Mouse (Mus musculus) CH12.LX (cell line): ENCODE results near the gene Sez6l2. TPM values are rescaled to one million over a fixed set of nuclear protein-coding genes. Genes with fewer than 3 reads are reported as not detected.

Experiments
- DNase-seq: peaks from one replicate; pipeline ENCODE4 v3.0.0-alpha.2; 2013; ENCODE audit errors: extremely low read depth
- H3K27ac ChIP-seq: 2 replicates; pipeline ENCODE4 v1.5.1; 2012; ENCODE audit warnings: low read depth, mild to moderate bottlenecking, control low read depth, moderate library complexity; ENCODE audit not compliant: insufficient read depth
- H3K27me3 ChIP-seq: replicated peaks from 2 replicates; pipeline ENCODE3; 2012; ENCODE audit warnings: inconsistent platforms
- H3K36me3 ChIP-seq, 2 experiments: replicated peaks in 1 of 2; 2 replicates each; pipeline versions ENCODE3 to v1.6.1; 2012; ENCODE audit warnings: inconsistent platforms in 1 of 2, low read length in 1 of 2, mild to moderate bottlenecking in 1 of 2, mixed read lengths in 1 of 2, moderate library complexity in 1 of 2; ENCODE audit not compliant: control insufficient read depth in 1 of 2, insufficient read depth in 1 of 2
- H3K4me1 ChIP-seq, 2 experiments: 2 replicates each; pipeline ENCODE4 v1.6.1; 2012; ENCODE audit warnings: inconsistent platforms in 1 of 2, moderate library complexity in 1 of 2; ENCODE audit not compliant: insufficient read depth in 2 of 2, control insufficient read depth in 1 of 2
- H3K4me2 ChIP-seq: 2 replicates; pipeline ENCODE4 v1.6.1; 2012; ENCODE audit warnings: low read depth, mild to moderate bottlenecking, control low read depth; ENCODE audit not compliant: poor library complexity, insufficient read depth, severe bottlenecking
- H3K4me3 ChIP-seq, 3 experiments: fragments of 150-350 bp in 1 of 3; sonication (generic) in 1 of 3; replicated peaks in 1 of 3; 2 replicates each; pipeline versions ENCODE3 to v1.5.1; 2011 to 2012; ENCODE audit warnings: low read depth in 2 of 3, low read length in 2 of 3, mild to moderate bottlenecking in 2 of 3, moderate library complexity in 2 of 3, control low read depth in 1 of 3, improper control_type of control experiment in 1 of 3, inconsistent platforms in 1 of 3, mixed read lengths in 1 of 3; ENCODE audit not compliant: poor library complexity in 1 of 3
- H3K79me2 ChIP-seq: replicated peaks from 2 replicates; pipeline ENCODE4 v1.6.1; 2012; ENCODE audit warnings: mild to moderate bottlenecking, moderate library complexity; ENCODE audit not compliant: control insufficient read depth, poor library complexity, insufficient read depth, severe bottlenecking; ENCODE audit errors: extremely low read depth
- H3K9ac ChIP-seq: 2 replicates; pipeline ENCODE4 v1.6.1; 2012; ENCODE audit warnings: low read depth, mild to moderate bottlenecking, control low read depth, moderate library complexity; ENCODE audit not compliant: insufficient read depth
- H3K9me3 ChIP-seq: replicated peaks from 2 replicates; pipeline ENCODE3; 2012; ENCODE audit warnings: low read length, inconsistent platforms, mixed read lengths
- CHD1 ChIP-seq: IDR thresholded peaks from 2 replicates; pipeline ENCODE4 v1.6.1; 2012; ENCODE audit warnings: low read depth, low read length, improper control_type of control experiment, inconsistent platforms
- E2F4 ChIP-seq: IDR thresholded peaks from 2 replicates; pipeline ENCODE4 v1.6.1; 2011; ENCODE audit warnings: low read depth, low read length, improper control_type of control experiment; ENCODE audit not compliant: insufficient replicate concordance
- ELF1 ChIP-seq: IDR thresholded peaks from 2 replicates; pipeline ENCODE4 v1.6.1; 2014; ENCODE audit warnings: low read depth, mild to moderate bottlenecking, inconsistent platforms, low read length, improper control_type of control experiment
- EP300 ChIP-seq: IDR thresholded peaks from 2 replicates; pipeline ENCODE4 v1.6.1; 2011; ENCODE audit warnings: low read length, improper control_type of control experiment
- ETS1 ChIP-seq: conservative IDR thresholded peaks from 2 replicates; pipeline ENCODE4 v1.6.1; 2012; ENCODE audit warnings: low read depth, mild to moderate bottlenecking, inconsistent platforms, low read length, improper control_type of control experiment, moderate library complexity
- GABPA ChIP-seq: IDR thresholded peaks from 2 replicates; pipeline ENCODE4 v1.6.1; 2012; ENCODE audit warnings: low read depth, low read length, improper control_type of control experiment, inconsistent platforms; ENCODE audit not compliant: insufficient replicate concordance
- HCFC1 ChIP-seq: IDR thresholded peaks from 2 replicates; pipeline ENCODE4 v1.6.1; 2012; ENCODE audit warnings: low read depth, mild to moderate bottlenecking, inconsistent platforms, low read length, improper control_type of control experiment
- IRF4 ChIP-seq: IDR thresholded peaks from 2 replicates; pipeline ENCODE4 v1.6.1; 2014; ENCODE audit warnings: low read depth, mild to moderate bottlenecking, inconsistent platforms, low read length, improper control_type of control experiment
- MAZ ChIP-seq: IDR thresholded peaks from 2 replicates; pipeline ENCODE4 v1.6.1; 2012; ENCODE audit warnings: low read depth, mild to moderate bottlenecking, inconsistent platforms, low read length, improper control_type of control experiment, moderate library complexity
- MEF2A ChIP-seq: IDR thresholded peaks from 2 replicates; pipeline ENCODE4 v1.6.1; 2014; ENCODE audit warnings: low read depth, mild to moderate bottlenecking, inconsistent platforms, low read length, improper control_type of control experiment, borderline replicate concordance
- MXI1 ChIP-seq: IDR thresholded peaks from 2 replicates; pipeline ENCODE4 v1.6.1; 2011; ENCODE audit warnings: mild to moderate bottlenecking, low read depth, low read length, improper control_type of control experiment
- NRF1 ChIP-seq: IDR thresholded peaks from 2 replicates; pipeline ENCODE4 v1.6.1; 2014; ENCODE audit warnings: low read depth, mild to moderate bottlenecking, inconsistent platforms, low read length, improper control_type of control experiment, moderate library complexity
- PAX5 ChIP-seq: IDR thresholded peaks from 2 replicates; pipeline ENCODE4 v1.6.1; 2012; ENCODE audit warnings: low read length, inconsistent platforms, mixed read lengths
- RCOR1 ChIP-seq: conservative IDR thresholded peaks from 2 replicates; pipeline ENCODE4 v1.6.1; 2012; ENCODE audit warnings: low read depth, mild to moderate bottlenecking, inconsistent platforms, low read length, improper control_type of control experiment
- SIN3A ChIP-seq: IDR thresholded peaks from 2 replicates; pipeline ENCODE4 v1.6.1; 2012; ENCODE audit warnings: low read length, improper control_type of control experiment, inconsistent platforms
- SMC3 ChIP-seq: IDR thresholded peaks from 2 replicates; pipeline ENCODE4 v1.6.1; 2011; ENCODE audit warnings: low read depth, low read length, improper control_type of control experiment
- TBP ChIP-seq: conservative IDR thresholded peaks from 2 replicates; pipeline ENCODE4 v1.6.1; 2011; ENCODE audit warnings: low read depth, low read length, improper control_type of control experiment
- UBTF ChIP-seq: IDR thresholded peaks from 2 replicates; pipeline ENCODE4 v1.6.1; 2012; ENCODE audit warnings: low read depth, mild to moderate bottlenecking, inconsistent platforms, low read length, improper control_type of control experiment, moderate library complexity
- USF1 ChIP-seq: IDR thresholded peaks from 2 replicates; pipeline ENCODE4 v1.6.1; 2014; ENCODE audit warnings: low read depth, mild to moderate bottlenecking, inconsistent platforms, low read length, improper control_type of control experiment
- ZC3H11A ChIP-seq: IDR thresholded peaks from 2 replicates; pipeline ENCODE4 v1.6.1; 2012; ENCODE audit warnings: low read depth, mild to moderate bottlenecking, inconsistent platforms, low read length, improper control_type of control experiment
- ZKSCAN1 ChIP-seq: IDR thresholded peaks from 2 replicates; pipeline ENCODE4 v1.6.1; 2012; ENCODE audit warnings: low read depth, inconsistent platforms, low read length, improper control_type of control experiment, borderline replicate concordance
- ZNF384 ChIP-seq: IDR thresholded peaks from 2 replicates; pipeline ENCODE4 v1.6.1; 2012; ENCODE audit warnings: low read depth, low read length, improper control_type of control experiment, inconsistent platforms
- dilution Hi-C: fragments of 300-500 bp; cut with MboI; formaldehyde crosslinking; loops from 2 replicates; pipeline ENCODE4 v1.14.3; 2020; ENCODE audit warnings: low sequenced_read_pairs; ENCODE audit not compliant: extremely low pct_unique_long_range_greater_than_20kb, extremely low pct_ligation_motif_present
- in situ Hi-C: fragments of 300-500 bp; cut with MboI; formaldehyde crosslinking; loops from 3 replicates; pipeline ENCODE4 v1.14.3; 2019; ENCODE audit warnings: low sequenced_read_pairs, low pct_ligation_motif_present, low pct_unique_long_range_greater_than_20kb, mixed read lengths
- polyA plus RNA-seq: library from polyadenylated mRNA; unstranded; fragments of >175 nt; gene quantifications from 2 replicates; pipeline ENCODE4 v1.2.1, GENCODE M21; 2012; ENCODE audit warnings: low read depth; ENCODE audit not compliant: insufficient read length
- total RNA-seq, 2 experiments: library from RNA; depleted of rRNA; stranded (reverse); fragments of 300-350 nt in 1 of 2; fragments of >200 nt in 1 of 2; gene quantifications; 2 replicates each; pipeline ENCODE4 v1.2.3; 2012 to 2014

Sez6l2 gene
- total and polyA plus RNA-seq, 3 experiments, result 7.2 to 29.3 (median 9.9) TPM

DNA sequence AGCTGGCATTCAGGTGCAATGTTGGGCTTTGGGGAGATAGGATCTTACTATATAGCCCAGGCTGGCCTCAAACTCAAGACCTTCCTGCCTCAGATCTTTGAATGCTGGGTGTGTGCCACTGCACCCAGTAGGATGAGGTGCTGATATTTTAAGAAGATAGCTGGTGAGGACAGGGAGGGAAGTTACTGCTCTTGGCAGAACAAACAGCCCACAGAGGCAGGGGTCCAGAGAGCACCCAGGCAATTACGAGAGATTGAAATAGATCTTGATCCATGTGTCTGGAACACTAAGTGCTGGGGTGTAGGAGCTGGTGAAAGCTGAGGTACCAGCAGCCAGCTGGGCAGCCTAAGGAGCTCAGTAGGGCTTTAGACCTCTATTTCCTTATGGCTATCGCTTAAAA is 31.2 kb downstream of the Sez6l2 start:
- Histone ChIP-seq H3K4me1 (peaks cover 10 to 30% of the 10 kb centered on the region in 2 experiments), H3K4me3 (no peak overlapping the region)

DNA sequence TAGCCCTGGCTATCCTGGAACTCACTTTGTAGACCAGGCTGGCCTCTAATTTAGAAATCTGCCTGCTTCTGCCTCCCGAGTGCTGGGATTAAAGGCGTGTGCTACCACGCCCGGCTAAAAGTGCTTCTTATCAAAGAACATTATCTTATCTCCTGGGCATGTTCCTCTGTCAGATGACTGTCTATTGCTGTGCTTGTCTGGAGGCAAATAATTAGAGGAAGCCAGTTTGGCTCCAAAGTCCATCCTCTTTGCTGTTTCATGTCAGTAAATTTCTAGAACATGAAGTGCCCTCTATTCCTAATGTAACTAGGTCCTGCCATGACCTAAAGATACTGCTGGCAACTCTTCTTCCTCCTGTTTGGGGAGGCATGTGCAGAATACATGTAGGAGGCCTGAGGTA is 31.7 kb downstream of the Sez6l2 start:
- Histone ChIP-seq H3K9me3 (no peaks in the 10 kb centered on the region), H3K4me2 (no peak overlapping the region), H3K27me3 (no peaks in the 10 kb centered on the region), H3K79me2 (peaks cover 9% of the 10 kb centered on the region), H3K4me1 (peaks cover 10 to 29% of the 10 kb centered on the region in 2 experiments), H3K36me3 (peaks cover 32 to 88% of the 10 kb centered on the region in 2 experiments), H3K27ac (no peak overlapping the region), H3K4me3 (no peak overlapping the region), H3K9ac (no peak overlapping the region)
- TF ChIP-seq ELF1, result no peak
- no peak for TF ChIP-seq CHD1
- TF ChIP-seq MAZ, result no peak
- no peak for TF ChIP-seq NRF1
- no peak for TF ChIP-seq USF1
- no peak for TF ChIP-seq ZC3H11A
- dilution Hi-C loops (no loop called here), in situ Hi-C loops (loop anchor here (5.0 to 25.0 kb wide), 2 partner anchors 35 to 805 kb away; partner anchors contain the start of genes Asphd1, Gm49388 and Setd1a)
- no peak for DNase-seq

More for the DNA sequence above, 31.2 kb downstream of the Sez6l2 start:
- Histone ChIP-seq H3K9me3 (no peaks in the 10 kb centered on the region), H3K9ac (no peak overlapping the region), H3K27ac (no peak overlapping the region), H3K4me2 (no peak overlapping the region), H3K36me3 (peaks cover 28 to 83% of the 10 kb centered on the region in 2 experiments), H3K27me3 (no peaks in the 10 kb centered on the region), H3K79me2 (peaks cover 14% of the 10 kb centered on the region)
- no peak for DNase-seq
- TF ChIP-seq ZNF384, result no peak
- TF ChIP-seq MEF2A, result no peak
- dilution Hi-C loops (no loop called here), in situ Hi-C loops (loop anchor here (5.0 to 25.0 kb wide), 2 partner anchors 34 to 806 kb away; partner anchors contain the start of genes Asphd1, Gm49388 and Setd1a)

DNA sequence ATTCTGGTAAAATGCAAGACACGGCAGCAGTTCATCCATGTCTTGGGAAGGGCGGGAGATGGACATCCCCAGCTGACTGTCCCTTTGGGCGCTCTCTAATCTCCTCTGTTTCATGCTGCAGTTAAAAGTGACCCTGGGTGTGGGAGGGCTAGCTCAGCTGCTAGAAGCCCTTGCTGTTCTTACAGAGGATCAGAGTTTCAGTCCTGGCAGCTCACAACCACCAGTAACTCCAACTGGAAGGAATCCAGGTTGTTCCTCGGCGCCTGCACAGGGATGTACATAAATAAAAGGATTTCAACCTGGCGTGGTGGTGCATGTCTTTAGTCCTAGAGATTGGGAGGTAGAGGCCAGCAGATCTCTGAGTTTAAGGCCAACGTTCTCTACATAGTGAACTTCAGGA is 32.8 kb downstream of the Sez6l2 start:
- Histone ChIP-seq H3K36me3 (peaks cover 37 to 92% of the 10 kb centered on the region in 2 experiments), H3K79me2 (no peaks in the 10 kb centered on the region), H3K9me3 (no peaks in the 10 kb centered on the region), H3K27ac (no peak overlapping the region), H3K4me3 (no peak overlapping the region), H3K27me3 (no peaks in the 10 kb centered on the region), H3K4me2 (no peak overlapping the region), H3K4me1 (peaks cover 9 to 18% of the 10 kb centered on the region in 2 experiments), H3K9ac (no peak overlapping the region)
- in situ Hi-C loops (loop anchor here (5.0 to 25.0 kb wide), 2 partner anchors 36 to 804 kb away; partner anchors contain the start of genes Asphd1, Gm49388 and Setd1a), dilution Hi-C loops (no loop called here)
- TF ChIP-seq HCFC1 (no peak), ETS1 (no peak), EP300 (no peak), IRF4 (no peak), PAX5 (no peak), ZKSCAN1 (no peak), UBTF (no peak), GABPA (no peak), TBP (no peak), RCOR1 (no peak), SIN3A (no peak), MXI1 (no peak), CHD1 (no peak), SMC3 (no peak), E2F4 (no peak), ELF1 (no peak)
- no peak for DNase-seq
